Mouse (Mus musculus) hindbrain, embryonic 15.5 days (tissue): ENCODE results near the gene Zfp367. TPM values are rescaled to one million over a fixed set of nuclear protein-coding genes. Genes with fewer than 3 reads are reported as not detected.

Source experiments
- ATAC-seq: fragments of 200-750 bp; cut with Nextera tagmentation; 2 replicates; pipeline ENCODE4 v1.8.0; 2017; ENCODE audit warnings: low read depth, moderate number of reproducible peaks, moderate TSS enrichment; ENCODE audit not compliant: low FRiP score
- H3K27ac ChIP-seq: fragments of 300-500 bp; sonication (generic); replicated peaks from 2 replicates; pipeline ENCODE4 v1.5.1; 2015; ENCODE audit warnings: mild to moderate bottlenecking, inconsistent platforms
- H3K27me3 ChIP-seq: fragments of 300-500 bp; sonication (generic); 2 replicates; pipeline ENCODE4 v1.6.1; 2015; ENCODE audit warnings: control low read depth, inconsistent platforms
- H3K36me3 ChIP-seq: fragments of 300-500 bp; sonication (generic); 2 replicates; pipeline ENCODE4 v1.6.1; 2015; ENCODE audit warnings: control low read depth, inconsistent platforms
- H3K4me1 ChIP-seq: fragments of 300-500 bp; sonication (generic); replicated peaks from 2 replicates; pipeline ENCODE4 v1.6.1; 2015; ENCODE audit warnings: control low read depth, inconsistent platforms
- H3K4me2 ChIP-seq: fragments of 300-500 bp; sonication (generic); 2 replicates; pipeline ENCODE4 v1.6.1; 2015; ENCODE audit warnings: moderate library complexity, mild to moderate bottlenecking, inconsistent platforms
- H3K4me3 ChIP-seq: fragments of 300-500 bp; sonication (generic); 2 replicates; pipeline ENCODE4 v1.5.1; 2015; ENCODE audit warnings: mild to moderate bottlenecking, inconsistent platforms
- H3K9ac ChIP-seq: fragments of 300-500 bp; sonication (generic); 2 replicates; pipeline ENCODE4 v1.6.1; 2015; ENCODE audit warnings: inconsistent platforms
- H3K9me3 ChIP-seq: fragments of 300-500 bp; sonication (generic); 2 replicates; pipeline ENCODE4 v1.6.1; 2016; ENCODE audit warnings: control low read depth, inconsistent platforms
- WGBS: fragments of 180-500 bp; shearing (Covaris S2); methylation state at CpG from one replicate; pipeline ENCODE4 v1.1.7; 2015; 5-methylcytosine and 5-hydroxymethylcytosine counted together
- polyA plus RNA-seq: library from polyadenylated mRNA; unstranded; fragments of >200 nt; fragmentation: Nextera tagmentation; extraction: Ambion mirVana; gene quantifications from 2 replicates; pipeline ENCODE4 v1.2.1, GENCODE M21; 2015

The Zfp367 gene
- polyA plus RNA-seq, 1 experiment from 2014 or later = 6.4 TPM

GRCm38 (mm10) chr13:64178746-64179652, 26.0 kb upstream of the Zfp367 start:
- Histone ChIP-seq H3K4me2 (no peak overlapping the region), H3K4me1 (no peaks in the 10 kb centered on the region), H3K27ac (no peak overlapping the region), H3K4me3 (no peak overlapping the region), H3K9me3 (no peaks in the 10 kb centered on the region), H3K9ac (no peak overlapping the region), H3K27me3 (no peaks in the 10 kb centered on the region), H3K36me3 (peaks cover 41% of the 10 kb centered on the region)
- 71% methylated on average over 13 of the region's 13 CpGs for WGBS
- no peak for ATAC-seq

GRCm38 (mm10) chr13:64178000-64178399, 25.0 kb upstream of the Zfp367 start:
- Histone ChIP-seq H3K27ac (no peak overlapping the region), H3K4me3 (no peak overlapping the region), H3K4me2 (no peak overlapping the region), H3K36me3 (peaks cover 41% of the 10 kb centered on the region), H3K9ac (no peak overlapping the region), H3K9me3 (no peaks in the 10 kb centered on the region), H3K4me1 (no peaks in the 10 kb centered on the region), H3K27me3 (no peaks in the 10 kb centered on the region)
- WGBS = 78% methylated on average over 7 of the region's 7 CpGs
- ATAC-seq = no peak

- H3K36me3 ChIP-seq = peaks cover 71% of the 10 kb centered on the region
- H3K9me3 ChIP-seq = peaks cover 51% of the 10 kb centered on the region
- 98% methylated on average over 25 of the region's 25 CpGs for WGBS
- no peak overlapping the region for H3K27ac ChIP-seq
- H3K4me3 ChIP-seq = no peak overlapping the region
- H3K9ac ChIP-seq = no peak overlapping the region
- H3K4me1 ChIP-seq = no peaks in the 10 kb centered on the region
- ATAC-seq = no peak
- no peak overlapping the region for H3K4me2 ChIP-seq
- H3K27me3 ChIP-seq = no peaks in the 10 kb centered on the region
Measured at GRCm38 (mm10) chr13:64169746-64170145, 16.7 kb upstream of the Zfp367 start.

GRCm38 (mm10) chr13:64163147-64163715, 10.2 kb upstream of the Zfp367 start:
- Histone ChIP-seq H3K9ac (peak overlapping the region; percentile 84), H3K4me1 (peaks cover 13% of the 10 kb centered on the region), H3K4me2 (peak overlapping the region; percentile 96), H3K36me3 (peaks cover 12% of the 10 kb centered on the region), H3K27me3 (0 out of 2 replicates have a peak, but pooled peaks cover 3% of the 10 kb centered on the region), H3K27ac (no peak overlapping the region), H3K4me3 (peak overlapping the region; percentile 83), H3K9me3 (peaks cover 12% of the 10 kb centered on the region)
- no peak for ATAC-seq
- 29% methylated on average over 13 of the region's 13 CpGs for WGBS

- WGBS = 1% methylated on average over 14 of the region's 14 CpGs
- peak; percentile 4; the same call in 1 of the 2 replicates for ATAC-seq
- peak overlapping the region; percentile 96 for H3K4me2 ChIP-seq
- H3K27me3 ChIP-seq = 0 out of 2 replicates have a peak, but pooled peaks cover 3% of the 10 kb centered on the region
- H3K4me1 ChIP-seq = peaks cover 13% of the 10 kb centered on the region
- no peak overlapping the region for H3K27ac ChIP-seq
- H3K9me3 ChIP-seq = peaks cover 10% of the 10 kb centered on the region; the same call in 1 of the 2 replicates
- peaks cover 9% of the 10 kb centered on the region for H3K36me3 ChIP-seq
- peak overlapping the region; percentile 83 for H3K4me3 ChIP-seq
- peak overlapping the region; percentile 84 for H3K9ac ChIP-seq
Measured at GRCm38 (mm10) chr13:64162626-64163025, 9.6 kb upstream of the Zfp367 start.

- H3K4me1 ChIP-seq = peaks cover 13% of the 10 kb centered on the region
- peak overlapping the region; percentile 83 for H3K4me3 ChIP-seq
- peak overlapping the region; percentile 96 for H3K4me2 ChIP-seq
- 0% methylated on average over 67 of the region's 71 CpGs for WGBS
- H3K27ac ChIP-seq = peak overlapping the region; percentile 85
- H3K9me3 ChIP-seq = peaks cover 5% of the 10 kb centered on the region; the same call in 1 of the 2 replicates
- H3K9ac ChIP-seq = peak overlapping the region; percentile 84
- H3K36me3 ChIP-seq = peaks cover 6% of the 10 kb centered on the region
- no peak for ATAC-seq
- 0 out of 2 replicates have a peak, but pooled peaks cover 3% of the 10 kb centered on the region for H3K27me3 ChIP-seq
Measured at GRCm38 (mm10) chr13:64161916-64162611, 9.1 kb upstream of the Zfp367 start.

- Histone ChIP-seq H3K9me3 (peaks cover under 1% of the 10 kb centered on the region; the same call in 1 of the 2 replicates), H3K27ac (peak within 1 kb of the TSS; percentile 85), H3K9ac (peak within 1 kb of the TSS; percentile 84), H3K36me3 (peaks cover 2% of the 10 kb centered on the region; the same call in 1 of the 2 replicates), H3K4me3 (peak within 1 kb of the TSS; percentile 83), H3K4me1 (peaks cover 13% of the 10 kb centered on the region), H3K4me2 (peak within 1 kb of the TSS; percentile 96), H3K27me3 (0 out of 2 replicates have a peak, but pooled peaks cover 3% of the 10 kb centered on the region)
- WGBS = under 1% methylated on average over 15 of the region's 31 CpGs
- ATAC-seq = peak; percentile 99
Measured at GRCm38 (mm10) chr13:64161548-64161915, 8.5 kb upstream of the Zfp367 start, which contains the start of gene Habp4. Gene Habp4 (plus strand): TSS chr13:64161824.

- no peak for ATAC-seq
- Histone ChIP-seq H3K4me3 (no peak overlapping the region), H3K36me3 (no peaks in the 10 kb centered on the region), H3K4me1 (peaks cover 9% of the 10 kb centered on the region), H3K9ac (no peak overlapping the region), H3K27me3 (0 out of 2 replicates have a peak, but pooled peaks cover 3% of the 10 kb centered on the region), H3K9me3 (no peaks in the 10 kb centered on the region), H3K27ac (no peak overlapping the region), H3K4me2 (no peak overlapping the region)
Measured at GRCm38 (mm10) chr13:64156966-64157365, 4.0 kb upstream of the Zfp367 start.

- H3K36me3 ChIP-seq = no peaks in the 10 kb centered on the region
- H3K27ac ChIP-seq = no peak overlapping the region
- 0 out of 2 replicates have a peak, but pooled peaks cover 3% of the 10 kb centered on the region for H3K27me3 ChIP-seq
- WGBS = 7% methylated on average over 1 of the region's 1 CpGs
- no peak overlapping the region for H3K4me3 ChIP-seq
- H3K4me1 ChIP-seq = peaks cover 16% of the 10 kb centered on the region
- H3K4me2 ChIP-seq = no peak overlapping the region
- ATAC-seq = no peak
- no peaks in the 10 kb centered on the region for H3K9me3 ChIP-seq
- no peak overlapping the region for H3K9ac ChIP-seq
Measured at GRCm38 (mm10) chr13:64155171-64155571, 2.2 kb upstream of the Zfp367 start.

- no peak overlapping the region for H3K27ac ChIP-seq
- peaks cover 16% of the 10 kb centered on the region for H3K4me1 ChIP-seq
- no peak for ATAC-seq
- H3K4me2 ChIP-seq = no peak overlapping the region
- H3K27me3 ChIP-seq = 0 out of 2 replicates have a peak, but pooled peaks cover 3% of the 10 kb centered on the region
- no peaks in the 10 kb centered on the region for H3K36me3 ChIP-seq
- H3K9ac ChIP-seq = no peak overlapping the region
- no peaks in the 10 kb centered on the region for H3K9me3 ChIP-seq
- 54% methylated on average over 2 of the region's 2 CpGs for WGBS
- no peak overlapping the region for H3K4me3 ChIP-seq
Measured at GRCm38 (mm10) chr13:64154651-64155050, 1.6 kb upstream of the Zfp367 start.

GRCm38 (mm10) chr13:64153751-64154267, 807 bp upstream of the Zfp367 start:
- peak; percentile 29; the same call in 1 of the 2 replicates for ATAC-seq
- WGBS = under 1% methylated on average over 18 of the region's 18 CpGs
- H3K27me3 ChIP-seq = no peaks in the 10 kb centered on the region
- no peak overlapping the region for H3K27ac ChIP-seq
- H3K36me3 ChIP-seq = no peaks in the 10 kb centered on the region
- H3K4me3 ChIP-seq = peak overlapping the region; percentile 74
- no peaks in the 10 kb centered on the region for H3K9me3 ChIP-seq
- H3K4me2 ChIP-seq = peak overlapping the region; percentile 89
- H3K4me1 ChIP-seq = peaks cover 16% of the 10 kb centered on the region
- H3K9ac ChIP-seq = peak overlapping the region; percentile 12
